Mouse (Mus musculus) left cerebral cortex, postnatal 10 days (tissue): ENCODE measurements around the gene 1700125H20Rik. TPM values are rescaled to one million over a fixed set of nuclear protein-coding genes. Genes with fewer than 3 reads are reported as not detected.
"Not testable (repeated sequence)": the region's sequence is repeated elsewhere in the genome, so short reads cannot be mapped to it uniquely, and the experiment has no call there.

Source experiments
- DNase-seq, 2 experiments: peaks; one replicate each; pipeline ENCODE4 v3.0.0; 2021 to 2022; ENCODE audit warnings: low spot score in 2 of 2, mixed read lengths in 1 of 2; ENCODE audit errors: extremely low spot score in 1 of 2
- intact Hi-C: fragments of 180-260 bp; cut with DNase I; formaldehyde crosslinking; loops from one replicate; pipeline ENCODE4 v1.15.1; 2025
- total RNA-seq, 2 experiments: library from RNA; stranded (reverse); gene quantifications; 2 replicates each; pipeline ENCODE4 v1.2.3; 2021

Gene 1700125H20Rik
- total RNA-seq = under 1 TPM; 0.71 to 0.73 TPM

GRCm38 (mm10) chr11:85170058-85170740 is at the start of gene 1700125H20Rik:
1700125H20Rik (plus strand) TSS chr11:85170404.
- intact Hi-C loops = loop anchor here (2.0 kb wide), 1 partner anchor 89 kb away; no protein-coding TSS in a partner anchor
- DNase-seq = peak; percentile 69 to 91

DNA sequence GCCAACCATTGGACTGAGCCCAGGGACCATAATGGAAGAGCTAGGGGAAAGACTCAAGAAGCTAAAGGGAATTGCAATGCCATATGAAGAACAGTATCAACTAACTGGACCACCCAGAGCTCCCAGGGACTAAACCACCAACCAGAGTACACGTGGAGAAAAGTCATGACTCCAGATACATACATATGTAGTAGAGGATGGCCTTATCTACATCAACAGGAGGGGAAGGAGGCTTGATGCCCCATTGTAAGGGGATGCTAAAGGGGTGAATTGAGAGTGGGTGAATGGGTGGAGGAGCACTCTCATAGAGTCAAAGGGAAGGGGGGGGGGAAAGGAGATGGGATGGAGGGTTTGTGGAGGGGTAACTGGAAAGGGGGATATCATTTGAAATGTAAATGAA is 48.1 kb upstream of the 1700125H20Rik start:
- intact Hi-C loops = no loop called here
- no peak for DNase-seq

DNA sequence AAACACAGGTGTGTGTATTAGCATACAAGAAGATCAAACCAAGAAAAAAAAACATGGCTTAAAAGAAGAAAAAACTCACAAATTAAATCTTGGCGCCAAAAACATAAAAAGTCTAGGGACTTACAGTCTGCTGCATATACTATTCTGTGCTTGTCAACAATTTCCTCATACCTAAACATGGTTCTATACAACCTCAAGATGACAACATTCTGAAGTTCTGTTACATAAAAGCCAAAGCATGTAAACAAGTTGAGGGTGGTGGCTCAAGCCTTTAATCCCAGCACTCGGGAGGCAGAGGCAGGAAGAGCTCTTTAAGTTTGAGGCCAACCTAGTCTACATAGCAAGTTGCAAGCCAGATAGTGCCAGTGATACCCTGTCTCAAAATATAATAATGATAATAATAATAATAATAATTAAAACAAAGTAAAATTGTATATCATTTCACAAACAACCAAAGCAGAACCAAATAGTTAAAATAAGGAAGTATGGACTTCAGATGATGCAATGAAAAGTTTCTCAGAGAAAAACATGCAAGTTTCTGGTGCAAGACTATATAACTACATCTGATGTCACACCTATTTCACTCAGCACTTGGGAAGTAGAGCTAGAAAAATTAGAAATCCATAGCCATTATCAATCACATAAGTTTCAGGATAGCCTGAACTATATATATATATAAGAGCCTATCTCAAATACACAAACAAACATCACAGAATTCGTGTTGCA is 46.8 kb upstream of the 1700125H20Rik start:
- intact Hi-C loops = no loop called here
- DNase-seq = no peak

DNA sequence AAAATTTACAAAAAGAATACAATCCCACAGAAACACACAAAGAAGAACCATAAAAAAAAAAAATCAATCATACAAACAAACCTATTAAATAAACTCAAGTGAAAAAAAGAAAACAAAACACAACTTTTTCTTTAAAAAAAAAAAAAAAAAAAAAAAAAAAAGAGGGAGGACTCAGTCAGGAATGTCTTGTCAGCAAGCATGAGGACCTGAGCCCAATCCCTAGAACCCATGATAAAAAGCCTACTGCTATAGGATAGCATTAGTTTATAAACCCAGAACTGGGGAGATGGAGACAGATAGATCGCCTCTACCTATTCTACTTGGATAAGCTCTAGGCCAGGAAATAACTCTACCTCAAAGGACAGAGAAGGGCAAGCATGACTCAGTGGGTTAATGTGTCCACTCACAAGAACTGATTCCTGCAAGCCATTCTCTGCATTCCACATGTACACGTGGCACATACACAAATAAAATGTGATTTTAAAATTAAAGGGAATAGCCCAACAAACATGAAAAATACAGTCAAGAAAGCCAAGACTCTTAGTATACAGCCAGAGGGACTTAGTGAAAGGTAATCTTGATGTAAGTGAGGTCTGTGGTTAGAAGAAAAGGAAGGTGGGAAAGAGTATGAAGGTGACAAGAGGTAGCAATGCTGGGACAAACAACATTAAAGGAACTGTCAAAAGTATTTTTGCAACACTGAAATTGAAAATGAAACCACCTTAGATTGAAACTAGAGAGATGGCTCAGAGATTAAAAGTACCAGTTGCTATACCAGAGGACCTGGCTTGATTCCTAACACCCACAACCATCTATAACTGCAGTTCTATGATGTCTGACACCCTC is 43.7 kb upstream of the 1700125H20Rik start:
- no peak for DNase-seq
- intact Hi-C loops = no loop called here

DNA sequence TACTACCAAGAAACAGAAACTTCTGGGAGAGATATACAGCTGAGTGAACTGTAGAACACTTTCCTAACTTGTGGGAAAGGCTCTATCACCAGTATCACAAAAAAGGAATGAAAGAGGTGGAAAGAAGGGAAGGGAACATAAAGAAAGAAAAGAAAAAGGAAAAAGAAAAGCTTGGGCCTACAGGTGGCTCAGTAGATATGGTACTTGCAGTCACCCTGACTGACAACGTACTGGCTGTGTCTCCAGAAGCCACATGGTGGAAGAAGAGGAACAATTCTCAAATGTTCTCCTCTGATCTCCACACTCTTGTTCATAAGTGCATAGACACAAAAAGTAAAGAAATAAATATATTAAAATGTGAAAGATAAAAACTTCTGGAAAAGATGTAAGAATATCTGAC is 41.3 kb upstream of the 1700125H20Rik start:
- intact Hi-C loops = no loop called here
- no peak for DNase-seq

- DNase-seq = no peak
- intact Hi-C loops = no loop called here
Observed at GRCm38 (mm10) chr11:85131542-85131941, 38.7 kb upstream of the 1700125H20Rik start.

DNA sequence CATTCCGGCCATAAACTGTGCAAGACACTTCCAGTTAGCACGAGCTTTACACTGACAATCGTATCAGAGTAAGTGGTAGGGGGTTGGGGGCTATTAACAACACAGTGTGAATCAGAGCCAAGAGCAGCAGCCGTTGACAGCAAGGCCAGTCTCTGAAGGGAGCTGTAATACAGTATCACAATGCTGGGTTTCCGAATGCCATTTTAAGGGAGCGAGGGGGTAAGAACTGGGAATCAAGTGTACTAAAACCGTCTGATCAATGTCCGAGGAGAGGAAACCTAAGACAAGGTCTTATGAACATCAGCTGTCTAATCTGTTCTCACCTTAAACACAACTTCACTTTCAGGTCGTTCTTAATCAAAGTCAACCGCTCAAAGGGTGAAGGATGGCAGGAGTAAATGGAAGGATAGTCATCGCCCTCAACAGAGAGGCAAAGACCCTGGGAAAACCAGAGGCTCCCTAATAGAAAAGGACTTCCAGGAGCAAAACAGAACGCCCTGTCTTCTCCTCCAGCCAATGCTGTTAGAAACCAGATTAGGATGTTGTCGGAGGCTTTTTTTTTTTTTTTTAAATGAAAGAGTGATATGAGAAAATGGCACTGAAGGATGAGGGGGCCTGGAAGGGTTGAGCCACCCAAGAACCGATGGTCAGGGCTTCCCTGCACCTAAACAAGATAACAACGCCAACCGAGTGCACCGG is 31.3 kb upstream of the 1700125H20Rik start:
- intact Hi-C loops = no loop called here
- DNase-seq = peak in 1 of 2 experiments; percentile 8

DNA sequence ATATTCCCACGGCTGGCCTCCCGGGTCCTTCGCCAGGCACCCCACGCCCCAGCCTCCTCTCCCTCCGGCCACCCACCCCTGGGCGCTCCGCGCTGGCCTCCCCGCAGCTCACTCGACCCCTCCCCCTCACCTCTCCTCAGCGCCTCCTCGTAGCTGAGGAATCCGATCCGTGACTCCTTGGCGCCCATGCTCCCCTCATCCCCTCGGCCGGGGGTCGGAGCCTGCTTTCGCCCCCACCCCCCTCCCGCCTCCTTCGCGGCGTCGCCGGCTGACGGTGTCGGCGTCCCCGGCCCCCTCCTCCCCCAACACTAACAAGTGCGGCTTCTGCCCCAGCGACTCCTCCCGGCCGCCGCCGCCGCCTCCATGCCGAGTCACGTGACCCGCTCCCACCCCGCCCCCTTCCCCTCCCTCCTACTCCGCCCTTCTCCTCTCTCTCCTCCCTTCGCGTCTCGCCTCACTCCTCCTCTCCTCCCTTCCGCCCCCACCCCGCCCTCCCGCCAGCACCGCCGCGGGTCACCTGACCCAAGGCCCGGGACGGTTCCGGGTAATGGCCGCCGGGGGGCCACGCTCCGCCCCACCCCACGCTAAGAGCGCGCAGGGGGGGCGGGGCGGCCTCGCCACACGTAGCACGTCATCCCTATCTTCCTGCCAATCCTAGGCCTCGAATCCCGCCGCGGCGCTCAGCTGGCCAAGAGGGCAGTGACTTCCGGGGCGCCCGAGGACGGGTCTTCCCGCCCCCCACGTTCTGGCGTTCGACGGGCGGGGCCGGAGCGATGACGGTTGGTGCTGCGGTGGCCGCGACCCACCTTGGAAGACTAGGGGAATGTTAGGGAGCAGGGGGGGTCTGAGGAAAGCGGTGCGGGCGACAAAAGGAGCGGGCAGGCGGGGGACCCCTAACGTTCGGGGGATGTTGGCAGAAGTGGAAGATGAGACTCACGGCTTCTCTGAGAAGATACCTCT is 30.3 kb upstream of the 1700125H20Rik start, which contains the start of gene Usp32:
Gene Usp32 (minus strand): TSS at position 581 of the 960 bp plus-strand sequence.
- peak; percentile 95 to 98 for DNase-seq
- intact Hi-C loops = no loop called here

DNA sequence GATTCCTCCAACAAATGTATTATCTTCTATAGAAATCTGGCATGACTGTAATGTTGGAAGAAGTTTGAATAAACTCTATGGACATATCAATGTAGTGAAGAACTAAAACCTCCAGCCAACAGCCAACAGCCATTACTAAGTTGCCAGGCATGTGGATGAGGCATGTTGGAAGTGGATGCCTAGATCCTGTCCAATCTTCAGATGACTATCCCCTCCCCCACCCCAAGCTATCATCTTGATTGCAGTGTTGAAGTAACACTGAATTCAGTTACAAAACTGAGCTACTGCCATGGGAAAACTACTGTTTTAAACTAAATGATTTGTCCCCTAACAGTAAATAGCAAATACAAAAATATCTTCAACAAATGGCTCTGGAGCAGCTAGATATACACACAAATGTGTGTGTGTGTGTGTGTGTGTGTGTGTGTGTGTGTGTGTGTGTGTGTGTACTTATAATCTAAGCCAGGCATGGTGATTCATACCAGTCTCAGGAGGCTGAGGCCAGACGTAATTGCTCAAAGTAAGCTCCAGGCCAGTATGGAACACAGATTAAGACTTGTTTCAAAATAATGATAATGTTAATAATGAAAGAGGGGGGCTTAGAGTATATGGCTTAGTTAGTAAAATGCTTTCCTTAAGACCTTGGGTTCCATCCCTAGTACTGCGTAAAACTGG is 17.8 kb upstream of the 1700125H20Rik start:
- intact Hi-C loops = no loop called here
- DNase-seq = no peak

GRCm38 (mm10) chr11:85157301-85157700 is 12.9 kb upstream of the 1700125H20Rik start:
- no peak for DNase-seq
- intact Hi-C loops = no loop called here

- DNase-seq, intact Hi-C loops: not testable (repeated sequence)
Observed at GRCm38 (mm10) chr11:85163014-85163413, 7.2 kb upstream of the 1700125H20Rik start.

DNA sequence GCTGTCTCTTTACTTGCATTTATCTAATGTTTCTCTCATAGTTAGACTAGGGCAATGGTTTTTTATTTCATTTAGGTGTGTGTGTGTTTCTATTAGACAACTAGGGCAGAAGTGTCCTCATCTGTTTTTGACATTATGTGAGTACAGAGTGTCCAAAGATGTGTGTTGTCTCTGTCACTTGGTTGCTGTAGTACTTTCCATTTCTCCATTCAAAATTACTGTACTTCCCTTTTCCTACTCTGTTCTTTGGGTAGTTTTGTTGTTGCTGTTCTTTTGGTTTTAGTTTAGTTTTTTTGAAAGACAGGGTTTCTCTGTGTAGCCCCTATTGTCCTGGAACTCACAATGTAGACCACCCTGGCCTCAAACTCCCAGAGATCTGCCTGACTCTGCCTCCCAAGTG is 5.8 kb upstream of the 1700125H20Rik start:
- intact Hi-C loops = no loop called here
- DNase-seq = no peak

- DNase-seq = no peak
- intact Hi-C loops = no loop called here
Observed at GRCm38 (mm10) chr11:85167503-85167902, 2.7 kb upstream of the 1700125H20Rik start.

DNA sequence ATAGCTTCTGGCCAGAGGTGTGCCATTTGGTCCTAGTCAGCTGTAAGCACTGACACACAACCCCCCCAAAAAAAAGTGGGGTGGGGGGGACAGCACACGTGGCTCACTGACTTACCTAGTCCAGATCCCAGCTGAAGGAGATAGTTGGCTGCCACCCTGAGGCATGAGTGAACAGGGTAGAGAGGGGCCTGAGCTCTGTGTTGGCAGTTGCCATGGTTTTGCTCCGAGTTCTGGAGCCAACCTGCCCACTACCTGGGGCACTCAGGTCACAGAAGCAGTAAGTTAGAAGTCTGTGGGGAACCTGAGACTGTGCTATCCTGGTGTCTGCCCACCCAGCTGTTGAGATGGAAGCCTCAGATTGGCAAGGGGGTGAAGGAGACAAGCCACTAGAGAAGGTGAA is 629 bp downstream of the 1700125H20Rik start:
- intact Hi-C loops = loop anchor here (2.0 kb wide), 1 partner anchor 88 kb away; no protein-coding TSS in a partner anchor
- no peak for DNase-seq

DNA sequence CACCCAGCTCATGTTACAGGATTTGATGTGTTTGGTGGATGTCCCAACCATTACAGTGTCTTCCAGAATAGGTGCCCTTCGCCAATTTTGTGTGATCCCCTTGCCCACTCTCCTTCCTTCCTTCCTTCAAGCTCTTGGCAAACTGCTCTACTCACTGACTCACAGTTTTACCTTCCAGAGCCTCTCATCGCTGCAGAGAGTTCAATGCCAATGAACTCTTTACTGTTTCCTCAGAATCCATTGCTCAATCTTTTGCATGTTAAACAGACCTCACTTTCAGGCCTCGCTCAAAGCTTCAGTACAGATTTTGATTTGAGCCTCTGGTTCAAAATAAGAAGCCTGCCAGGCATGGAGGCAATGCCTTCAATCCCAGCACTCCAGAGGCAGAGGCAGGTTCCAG is 5.7 kb downstream of the 1700125H20Rik start:
- DNase-seq = no peak
- intact Hi-C loops = no loop called here

- no peak for DNase-seq
- intact Hi-C loops = no loop called here
Observed at GRCm38 (mm10) chr11:85177761-85178160, 7.6 kb downstream of the 1700125H20Rik start.

DNA sequence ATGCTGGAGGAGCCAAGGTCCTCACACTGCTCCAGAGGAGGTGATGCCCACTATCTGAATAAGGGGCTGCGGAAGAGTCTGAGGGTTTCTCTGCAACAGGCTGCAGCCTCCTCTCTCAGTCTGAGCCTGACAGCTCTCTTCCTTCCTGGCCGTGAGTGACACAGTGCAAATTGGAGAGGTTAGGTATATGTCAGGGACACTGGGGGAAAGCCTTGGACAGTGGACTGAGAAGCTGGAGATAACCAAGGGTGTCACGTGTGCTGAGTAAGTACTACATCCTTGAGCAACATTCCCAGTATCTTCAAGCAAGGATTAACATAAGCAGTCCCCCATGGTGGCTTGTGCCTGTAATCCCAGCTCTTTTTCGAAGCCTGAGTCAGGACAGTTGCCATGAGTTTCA is 8.2 kb downstream of the 1700125H20Rik start:
- intact Hi-C loops = no loop called here

More for the DNA sequence above, 8.2 kb downstream of the 1700125H20Rik start:
- DNase-seq = no peak
